ENCODE assay signal across 11 mouse cellular contexts in the genomic region with DNA sequence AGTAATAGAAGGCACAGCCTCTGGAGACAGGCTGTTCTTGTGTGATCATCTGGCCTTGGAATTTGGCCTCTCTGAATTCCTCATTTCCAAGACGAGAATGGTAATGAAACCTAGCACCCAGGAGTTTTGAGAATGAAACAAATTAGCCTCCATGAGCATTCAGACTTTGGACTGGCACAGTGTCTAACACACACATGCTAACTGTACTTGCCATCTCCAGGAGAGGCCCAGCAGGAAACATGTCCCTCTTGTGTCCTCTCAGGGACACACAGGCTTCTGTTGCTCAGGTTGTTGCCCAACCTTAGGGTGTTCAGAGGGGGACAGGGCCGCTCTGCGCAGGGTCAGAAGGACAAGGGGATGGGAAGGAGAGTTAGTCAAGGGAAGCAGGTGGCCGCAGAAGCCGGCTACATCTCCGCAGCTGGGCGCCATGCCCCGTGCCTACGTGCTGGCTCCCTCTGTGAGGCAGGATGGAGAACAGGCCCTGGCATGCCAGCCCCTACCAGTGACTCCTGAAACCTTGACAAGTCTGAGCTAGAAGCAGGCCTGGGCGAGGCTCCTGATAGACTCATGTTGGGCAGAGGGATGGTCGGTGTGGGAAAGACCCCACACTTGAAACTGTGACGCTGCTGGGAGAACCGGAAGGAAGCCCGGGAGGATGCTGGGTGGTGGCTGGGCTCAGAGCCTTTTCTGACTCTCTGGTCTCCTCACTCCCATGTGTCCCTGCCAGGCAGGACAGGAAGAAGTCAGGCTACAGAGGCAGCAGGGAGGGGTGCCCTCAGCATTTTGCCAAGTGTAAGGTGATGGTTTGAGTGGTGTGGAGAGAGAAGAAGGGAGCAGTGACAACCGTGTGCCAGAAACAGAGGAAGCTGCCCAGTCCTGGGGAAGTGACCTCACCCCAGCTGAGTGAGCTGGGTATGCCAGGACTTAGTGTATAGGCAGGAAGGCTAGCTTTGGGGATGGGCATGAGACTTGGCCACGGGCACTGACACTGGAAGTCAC. TPM values are rescaled to one million over a fixed set of nuclear protein-coding genes. Genes with fewer than 3 reads are reported as not detected.
A peak's percentile ranks its signal among the peaks of the same experiment; 100 is the strongest.
DNase-seq lines count a peak whose midpoint lies in the region; ATAC-seq and TF ChIP-seq lines count a peak whose summit lies in the region.
"Had no signal": no experiment of that assay in that cellular context is flagged by ENCODE, and none has a peak within 500 bp of the region (broad histone marks: within the 10 kb centered on the region; RNA-seq: fewer than 3 reads in every experiment).

No protein-coding gene starts in this region.

- peak; percentile 26; the same call in 1 of the 2 replicates for TF ChIP-seq CTCF in liver, postnatal 0 days (IDR thresholded peaks at IDR 0.05; ENCODE audit: low read depth)
- no peak for TF ChIP-seq CTCF in stomach, postnatal 0 days (IDR thresholded peaks at IDR 0.05; ENCODE audit: low read depth)

- no peak overlapping the region for H3K4me3 ChIP-seq in liver, postnatal 0 days (ENCODE audit: low read depth, low read length)
- no peak overlapping the region for H3K4me3 ChIP-seq in liver, embryonic 11.5 days (ENCODE audit: low read depth, low read length)
- H3K4me3 ChIP-seq in stomach, postnatal 0 days (ENCODE audit: low read depth, low read length) = no peak overlapping the region
- H3K4me3 ChIP-seq: heart, adult 2 months; neural tube, embryonic 12.5 days had no signal

- peak; percentile 36 for DNase-seq in cerebellum, adult 11 months
- no peak for DNase-seq in liver, postnatal 0 days
- DNase-seq in liver, embryonic 11.5 days (ENCODE audit: low spot score) = no peak
- DNase-seq in fibroblast of lung, adult 2 months (ENCODE audit: low read depth) = peak; percentile 27
- no peak for DNase-seq in stomach, postnatal 0 days (ENCODE audit: low spot score)
- DNase-seq in spleen, postnatal 4 days (ENCODE audit: low spot score in 2 of 2) = no peak
- DNase-seq: heart, adult 2 months had no signal

- no peak for TF ChIP-seq EP300 in liver, postnatal 0 days (IDR thresholded peaks at IDR 0.05; ENCODE audit: low read depth)
- no peak for TF ChIP-seq EP300 in stomach, postnatal 0 days (optimal IDR thresholded peaks at IDR 0.05)

- no peaks in the 10 kb centered on the region for H3K9me3 ChIP-seq in liver, postnatal 0 days (ENCODE audit: low read length)
- H3K9me3 ChIP-seq in liver, embryonic 11.5 days (ENCODE audit: control insufficient read depth, low read length) = no peaks in the 10 kb centered on the region
- no peaks in the 10 kb centered on the region for H3K9me3 ChIP-seq in stomach, postnatal 0 days (ENCODE audit: control insufficient read depth, low read length)
- H3K9me3 ChIP-seq: neural tube, embryonic 12.5 days had no signal

- no peak overlapping the region for H3K9ac ChIP-seq in liver, postnatal 0 days (replicated peaks)
- no peak overlapping the region for H3K9ac ChIP-seq in liver, embryonic 11.5 days (ENCODE audit: low read depth, low read length)
- no peak overlapping the region; the same call in 1 of the 2 replicates for H3K9ac ChIP-seq in stomach, postnatal 0 days (ENCODE audit: low read length)
- H3K9ac ChIP-seq: neural tube, embryonic 12.5 days had no signal

- H3K36me3 ChIP-seq in liver, postnatal 0 days (replicated peaks; ENCODE audit: insufficient read depth, low read length) = no peaks in the 10 kb centered on the region
- no peaks in the 10 kb centered on the region for H3K36me3 ChIP-seq in liver, embryonic 11.5 days (ENCODE audit: control insufficient read depth, insufficient read depth, low read length)
- no peaks in the 10 kb centered on the region for H3K36me3 ChIP-seq in stomach, postnatal 0 days (ENCODE audit: control insufficient read depth, insufficient read depth, low read length)
- H3K36me3 ChIP-seq: neural tube, embryonic 12.5 days had no signal

- H3K27me3 ChIP-seq in liver, postnatal 0 days (ENCODE audit: insufficient read depth, low read length) = no peaks in the 10 kb centered on the region
- no peaks in the 10 kb centered on the region for H3K27me3 ChIP-seq in liver, embryonic 11.5 days (replicated peaks; ENCODE audit: control insufficient read depth, insufficient read depth, low read length)
- no peaks in the 10 kb centered on the region for H3K27me3 ChIP-seq in stomach, postnatal 0 days (ENCODE audit: control insufficient read depth, insufficient read depth, low read length)
- H3K27me3 ChIP-seq: neural tube, embryonic 12.5 days had no signal

- H3K4me1 ChIP-seq in liver, postnatal 0 days (ENCODE audit: insufficient read depth) = peaks cover 3% of the 10 kb centered on the region; the same call in 1 of the 2 replicates
- H3K4me1 ChIP-seq in liver, embryonic 11.5 days (replicated peaks; ENCODE audit: control insufficient read depth, insufficient read depth, low read length) = no peaks in the 10 kb centered on the region
- no peaks in the 10 kb centered on the region for H3K4me1 ChIP-seq in stomach, postnatal 0 days (replicated peaks; ENCODE audit: control insufficient read depth, insufficient read depth)

- no peak for ATAC-seq in cerebellum, adult (ENCODE audit: insufficient number of reproducible peaks, low FRiP score, low TSS enrichment)
- peak; percentile 43; the same call in 1 of the 2 replicates for ATAC-seq in liver, postnatal 0 days
- ATAC-seq in liver, embryonic 11.5 days (replicated peaks; ENCODE audit: low FRiP score) = no peak
- ATAC-seq in stomach, postnatal 0 days (ENCODE audit: low FRiP score, low TSS enrichment) = no peak; the same call in none of the 2 replicates
- no peak for ATAC-seq in erythroblast, adult 5-6 weeks (replicated peaks; ENCODE audit: low FRiP score, poor library complexity, severe bottlenecking)

- no peak overlapping the region for H3K27ac ChIP-seq in liver, postnatal 0 days (ENCODE audit: low read depth)
- no peak overlapping the region for H3K27ac ChIP-seq in liver, embryonic 11.5 days (ENCODE audit: low read depth, low read length)
- H3K27ac ChIP-seq in stomach, postnatal 0 days (replicated peaks) = peak overlapping the region; percentile 77
- H3K27ac ChIP-seq: heart, adult 2 months; macrophage; neural tube, embryonic 12.5 days had no signal

- H3K4me2 ChIP-seq in liver, postnatal 0 days (ENCODE audit: low read depth, low read length) = no peak overlapping the region
- no peak overlapping the region for H3K4me2 ChIP-seq in liver, embryonic 11.5 days
- no peak overlapping the region for H3K4me2 ChIP-seq in stomach, postnatal 0 days (replicated peaks; ENCODE audit: low read depth)
- H3K4me2 ChIP-seq: neural tube, embryonic 12.5 days had no signal

- 66% methylated on average over 16 of the region's 16 CpGs for WGBS in liver, postnatal 0 days (ENCODE audit: insufficient replicate concordance)
- WGBS in liver, embryonic 11.5 days = 69% methylated on average over 16 of the region's 16 CpGs
- WGBS in stomach, postnatal 0 days = 59% methylated on average over 16 of the region's 16 CpGs

RNA-seq across cellular contexts. Expression of gene Nectin1, which starts 33.9 kb away (rescaled TPM):
- 4.0 and 4.1 TPM in 2 replicates for polyA plus RNA-seq in liver, postnatal 0 days (2015; fragmentation: Nextera tagmentation; extraction: Ambion mirVana)
- polyA plus RNA-seq in liver, embryonic 11.5 days (2014; fragmentation: Nextera tagmentation; extraction: Ambion mirVana) = 2.4 and 2.6 TPM in 2 replicates
- 5.9 and 6.7 TPM in 2 replicates for polyA plus RNA-seq in stomach, postnatal 0 days (2015; fragmentation: Nextera tagmentation; extraction: Ambion mirVana)
- total RNA-seq in erythroblast, adult 5-6 weeks (2015; ENCODE audit: low replicate concordance) = 0.19 and 1.5 TPM in 2 replicates
- not detected in 2 replicates for total RNA-seq in erythroblast, adult 5-6 weeks (2017; ENCODE audit: low replicate concordance)

Comparison
In these comparisons a context has a peak if more than half of its experiments do, and no peak if none do; other contexts are left out.
1. DNase-seq: peak in cerebellum, adult 11 months (single experiment) and fibroblast of lung, adult 2 months (single experiment); none in liver, postnatal 0 days (single experiment), liver, embryonic 11.5 days (single experiment), stomach, postnatal 0 days (single experiment) and spleen, postnatal 4 days (0 of 2).